Mouse (Mus musculus): ENCODE results near the gene Wfdc1.

Gene Wfdc1

GRCm38 (mm10) chr8:119666219-119666951, at the start of gene Wfdc1:
TSS of gene Wfdc1 (plus strand) at chr8:119666365.
- DNase-seq (ENCODE audit: low read depth, low spot score): no peak

GRCm38 (mm10) chr8:119616811-119617210, 49.4 kb upstream of the Wfdc1 start:
- DNase-seq (ENCODE audit: low read depth, low spot score): no peak

- DNase-seq (ENCODE audit: low read depth, low spot score): no peak
These were observed 48.6 kb upstream of the Wfdc1 start for GRCm38 (mm10) chr8:119617586-119617985.

- no peak for DNase-seq (ENCODE audit: low read depth, low spot score)
These were observed 47.3 kb upstream of the Wfdc1 start for GRCm38 (mm10) chr8:119618887-119619286.

- DNase-seq (ENCODE audit: low read depth, low spot score): no peak
These were observed 45.9 kb upstream of the Wfdc1 start for GRCm38 (mm10) chr8:119620116-119620840.

- no peak for DNase-seq (ENCODE audit: low read depth, low spot score)
These were observed 45.2 kb upstream of the Wfdc1 start for GRCm38 (mm10) chr8:119620848-119621465.

- no peak for DNase-seq (ENCODE audit: low read depth, low spot score)
These were observed 43.6 kb upstream of the Wfdc1 start for GRCm38 (mm10) chr8:119622555-119622954.

GRCm38 (mm10) chr8:119623061-119623460, 43.1 kb upstream of the Wfdc1 start:
- no peak for DNase-seq (ENCODE audit: low read depth, low spot score)

- no peak for DNase-seq (ENCODE audit: low read depth, low spot score)
These were observed 42.4 kb upstream of the Wfdc1 start for GRCm38 (mm10) chr8:119623744-119624143.

- DNase-seq (ENCODE audit: low read depth, low spot score): no peak
These were observed 41.2 kb upstream of the Wfdc1 start for GRCm38 (mm10) chr8:119624916-119625315.

GRCm38 (mm10) chr8:119625788-119626187, 40.4 kb upstream of the Wfdc1 start:
- no peak for DNase-seq (ENCODE audit: low read depth, low spot score)

- DNase-seq (ENCODE audit: low read depth, low spot score): no peak
These were observed 39.0 kb upstream of the Wfdc1 start for GRCm38 (mm10) chr8:119627199-119627598.

- DNase-seq (ENCODE audit: low read depth, low spot score): no peak
These were observed 38.4 kb upstream of the Wfdc1 start for GRCm38 (mm10) chr8:119627613-119628359.

GRCm38 (mm10) chr8:119630841-119631240, 35.3 kb upstream of the Wfdc1 start:
- DNase-seq (ENCODE audit: low read depth, low spot score): no peak

- no peak for DNase-seq (ENCODE audit: low read depth, low spot score)
These were observed 33.9 kb upstream of the Wfdc1 start for GRCm38 (mm10) chr8:119632246-119632645.

- DNase-seq (ENCODE audit: low read depth, low spot score): no peak
These were observed 33.3 kb upstream of the Wfdc1 start for GRCm38 (mm10) chr8:119632909-119633308.

GRCm38 (mm10) chr8:119634616-119635336, 31.4 kb upstream of the Wfdc1 start:
- DNase-seq (ENCODE audit: low read depth, low spot score): no peak

GRCm38 (mm10) chr8:119635378-119635777, 30.8 kb upstream of the Wfdc1 start, which contains the start of gene Kcng4:
TSS of gene Kcng4 (minus strand) at chr8:119635680.
- DNase-seq (ENCODE audit: low read depth, low spot score): no peak

GRCm38 (mm10) chr8:119635958-119636357, 30.2 kb upstream of the Wfdc1 start:
- no peak for DNase-seq (ENCODE audit: low read depth, low spot score)

- DNase-seq (ENCODE audit: low read depth, low spot score): no peak
These were observed 29.4 kb upstream of the Wfdc1 start for GRCm38 (mm10) chr8:119636766-119637165.

GRCm38 (mm10) chr8:119637381-119637780, 28.8 kb upstream of the Wfdc1 start:
- DNase-seq (ENCODE audit: low read depth, low spot score): no peak

Measured in 3T3-L1 (cell line).